Mouse (Mus musculus) limb, embryonic 15.5 days (tissue): ENCODE data around the gene Pgrmc1. TPM values are rescaled to one million over a fixed set of nuclear protein-coding genes. Genes with fewer than 3 reads are reported as not detected.
A peak's percentile ranks its signal among the peaks of the same experiment; 100 is the strongest.
"Not testable (repeated sequence)": the region's sequence is repeated elsewhere in the genome, so short reads cannot be mapped to it uniquely, and the experiment has no call there.

Source experiments
- ATAC-seq: fragments of 200-750 bp; cut with Nextera tagmentation; 2 replicates; pipeline ENCODE4 v1.8.0; 2017; ENCODE audit warnings: low read depth, moderate TSS enrichment; ENCODE audit not compliant: insufficient number of reproducible peaks, low FRiP score, low TSS enrichment
- H3K27ac ChIP-seq: fragments of 300-500 bp; sonication (generic); 2 replicates; pipeline ENCODE4 v1.5.1; 2015; ENCODE audit warnings: moderate library complexity, mild to moderate bottlenecking, inconsistent platforms
- H3K27me3 ChIP-seq: fragments of 300-500 bp; sonication (generic); 2 replicates; pipeline ENCODE4 v1.6.1; 2015; ENCODE audit warnings: inconsistent platforms
- H3K36me3 ChIP-seq: fragments of 300-500 bp; sonication (generic); 2 replicates; pipeline ENCODE4 v1.6.1; 2015; ENCODE audit warnings: inconsistent platforms
- H3K4me1 ChIP-seq: fragments of 300-500 bp; sonication (generic); 2 replicates; pipeline ENCODE4 v1.6.1; 2015; ENCODE audit warnings: inconsistent platforms
- H3K4me2 ChIP-seq: fragments of 300-500 bp; sonication (generic); 2 replicates; pipeline ENCODE4 v1.6.1; 2015; ENCODE audit warnings: mild to moderate bottlenecking, inconsistent platforms
- H3K4me3 ChIP-seq: fragments of 300-500 bp; sonication (generic); 2 replicates; pipeline ENCODE4 v1.5.1; 2015; ENCODE audit warnings: mild to moderate bottlenecking, inconsistent platforms
- H3K9ac ChIP-seq: fragments of 300-500 bp; sonication (generic); 2 replicates; pipeline ENCODE4 v1.6.1; 2015; ENCODE audit warnings: inconsistent platforms
- H3K9me3 ChIP-seq: fragments of 300-500 bp; sonication (generic); 2 replicates; pipeline ENCODE4 v1.6.1; 2016; ENCODE audit warnings: inconsistent platforms
- WGBS: fragments of 180-500 bp; shearing (Covaris S2); methylation state at CpG from one replicate; pipeline ENCODE4 v1.1.7; 2015; 5-methylcytosine and 5-hydroxymethylcytosine counted together
- polyA plus RNA-seq: library from polyadenylated mRNA; unstranded; fragments of >200 nt; fragmentation: Nextera tagmentation; extraction: Ambion mirVana; gene quantifications from 2 replicates; pipeline ENCODE4 v1.2.1, GENCODE M21; 2015

Gene Pgrmc1
- polyA plus RNA-seq, 1 experiment from 2014 or later: 288 TPM

DNA sequence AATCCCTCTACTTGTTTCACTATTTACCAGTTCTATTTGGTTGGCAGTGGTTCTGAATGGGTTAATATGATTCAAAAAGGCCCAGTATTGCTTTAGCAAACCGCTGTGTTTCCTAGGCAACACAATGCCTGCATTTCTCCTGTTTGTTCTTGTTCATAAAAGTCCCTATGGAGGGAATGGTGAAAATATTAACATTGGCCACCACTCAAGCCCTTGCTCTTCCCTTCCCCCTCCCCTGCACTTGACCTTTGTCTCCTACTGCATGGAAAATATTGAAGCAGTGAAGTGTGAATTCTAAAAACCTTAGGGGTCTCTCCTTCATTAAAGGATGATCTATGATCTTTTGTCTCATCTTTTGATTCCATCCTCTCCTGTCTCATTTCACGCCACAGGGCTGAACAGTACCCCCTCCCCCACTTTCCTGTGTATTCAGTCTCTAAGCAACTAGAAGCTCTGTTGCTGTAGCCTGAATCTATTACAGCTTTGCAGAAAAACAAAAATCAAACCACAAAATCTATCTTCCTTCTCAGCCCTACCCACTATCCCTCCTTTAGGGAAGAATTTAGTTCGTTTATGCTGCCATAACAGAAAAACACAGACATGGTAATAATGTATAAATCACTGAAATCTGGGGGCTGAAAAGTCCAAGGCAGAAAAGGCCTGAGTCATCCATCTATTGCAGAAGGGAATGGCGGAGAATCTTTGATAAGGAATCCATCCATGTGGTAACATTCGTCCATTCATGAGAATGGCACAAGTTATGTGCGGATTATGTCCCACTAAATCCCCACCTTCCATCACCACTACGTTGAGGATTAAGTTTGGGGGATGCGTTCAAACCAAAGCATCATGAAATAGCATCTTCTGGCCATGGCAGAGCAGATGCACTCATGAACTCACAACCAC is 10.4 kb upstream of the Pgrmc1 start:
- H3K27ac ChIP-seq: no peak overlapping the region
- H3K4me3 ChIP-seq: no peak overlapping the region
- H3K36me3 ChIP-seq: no peaks in the 10 kb centered on the region
- ATAC-seq: no peak
- no peaks in the 10 kb centered on the region for H3K27me3 ChIP-seq
- H3K9me3 ChIP-seq: no peaks in the 10 kb centered on the region
- no peak overlapping the region for H3K9ac ChIP-seq
- 66% methylated on average over 8 of the region's 8 CpGs for WGBS
- no peak overlapping the region for H3K4me2 ChIP-seq
- H3K4me1 ChIP-seq: no peaks in the 10 kb centered on the region

DNA sequence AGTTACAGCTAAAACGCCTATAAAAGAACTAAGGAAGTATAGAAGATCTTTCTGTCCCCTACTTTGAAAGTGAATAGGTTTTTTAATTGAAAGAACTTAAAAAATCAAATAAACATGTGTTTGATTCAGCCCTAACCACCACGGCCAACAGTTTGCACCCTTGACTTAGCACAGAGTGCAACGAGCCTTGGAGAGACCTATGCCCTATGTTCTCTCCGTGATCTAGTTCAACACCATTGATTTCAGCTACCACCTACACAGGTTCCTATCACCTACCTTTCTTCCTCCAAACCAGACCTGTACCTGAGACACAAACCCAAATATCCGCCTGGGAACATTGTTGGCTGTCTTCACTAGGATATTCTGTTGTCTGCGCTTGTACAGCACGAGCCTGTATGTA is 7.7 kb upstream of the Pgrmc1 start:
- Histone ChIP-seq H3K9me3 (no peaks in the 10 kb centered on the region), H3K36me3 (no peaks in the 10 kb centered on the region), H3K27ac (no peak overlapping the region), H3K4me3 (no peak overlapping the region), H3K4me2 (no peak overlapping the region), H3K4me1 (no peaks in the 10 kb centered on the region), H3K9ac (no peak overlapping the region), H3K27me3 (no peaks in the 10 kb centered on the region)
- 82% methylated on average over 7 of the region's 7 CpGs for WGBS
- no peak for ATAC-seq

DNA sequence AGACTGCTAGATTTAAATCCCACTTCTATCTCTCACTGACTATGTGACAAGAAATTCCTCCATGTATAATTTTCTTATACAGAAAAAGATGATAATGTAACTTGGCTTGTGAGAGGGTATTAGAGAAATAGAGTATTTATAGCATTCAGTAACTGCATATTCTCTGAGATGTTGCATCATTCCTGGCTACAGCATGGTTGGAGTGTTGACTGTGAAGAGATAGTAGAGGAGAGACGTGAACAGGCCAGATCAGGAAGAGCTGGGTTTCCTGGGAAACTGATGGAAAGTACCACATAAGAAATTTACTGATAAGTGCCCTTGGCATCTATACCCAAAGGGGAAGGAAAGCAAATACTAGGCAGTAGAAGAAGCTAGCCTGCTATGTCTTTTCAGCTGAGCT is 6.9 kb upstream of the Pgrmc1 start:
- no peak overlapping the region for H3K4me3 ChIP-seq
- no peak overlapping the region for H3K9ac ChIP-seq
- H3K9me3 ChIP-seq: no peaks in the 10 kb centered on the region
- no peaks in the 10 kb centered on the region for H3K4me1 ChIP-seq
- H3K27ac ChIP-seq: no peak overlapping the region
- no peak overlapping the region for H3K4me2 ChIP-seq
- WGBS: 77% methylated on average over 1 of the region's 1 CpGs
- no peaks in the 10 kb centered on the region for H3K36me3 ChIP-seq
- no peaks in the 10 kb centered on the region for H3K27me3 ChIP-seq
- ATAC-seq: no peak

DNA sequence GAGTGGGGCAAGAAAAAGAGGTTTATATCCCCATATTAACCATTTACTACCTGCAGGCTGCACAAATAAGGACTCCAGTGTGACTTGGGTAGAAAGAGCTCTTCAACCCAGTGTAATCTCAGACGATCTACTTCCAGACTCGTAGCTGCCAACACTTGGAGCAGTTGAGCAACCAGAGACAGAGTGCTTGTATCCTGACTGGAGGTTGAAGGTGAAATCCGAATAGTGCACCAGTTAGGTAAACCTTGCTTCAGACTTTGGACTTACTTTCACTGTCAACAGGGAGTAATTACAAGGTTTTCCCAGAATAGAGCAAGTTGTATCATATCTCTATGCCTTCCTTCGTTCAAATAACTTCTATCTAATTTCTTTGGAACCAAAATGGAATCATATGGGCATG is 6.5 kb upstream of the Pgrmc1 start:
- 62% methylated on average over 4 of the region's 4 CpGs for WGBS
- Histone ChIP-seq H3K36me3 (no peaks in the 10 kb centered on the region), H3K9ac (no peak overlapping the region), H3K4me3 (no peak overlapping the region), H3K27ac (no peak overlapping the region), H3K4me1 (no peaks in the 10 kb centered on the region), H3K27me3 (no peaks in the 10 kb centered on the region), H3K9me3 (no peaks in the 10 kb centered on the region), H3K4me2 (no peak overlapping the region)
- ATAC-seq: no peak

DNA sequence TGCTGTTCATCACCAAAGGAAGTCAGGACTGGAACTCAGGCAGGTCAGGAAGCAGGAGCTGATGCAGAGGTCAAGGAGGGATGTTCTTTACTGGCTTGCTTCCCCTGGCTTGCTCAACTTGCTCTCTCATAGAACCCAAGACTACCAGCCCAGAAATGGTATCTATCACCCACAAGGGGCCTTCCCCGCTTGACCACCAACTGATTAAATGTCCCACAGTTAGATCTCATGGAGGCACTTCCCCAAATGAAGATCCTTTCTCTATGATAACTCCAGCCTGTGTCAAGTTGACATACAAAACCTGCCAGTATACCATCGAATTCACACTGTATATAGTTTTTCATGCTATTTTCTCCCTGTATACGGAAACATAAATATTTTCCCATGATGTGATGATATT is 2.8 kb upstream of the Pgrmc1 start:
- 88% methylated on average over 3 of the region's 3 CpGs for whole genome bisulfite sequencing
- H3K4me1 ChIP-seq: no peaks in the 10 kb centered on the region; the same call in 1 of the 2 replicates

DNA sequence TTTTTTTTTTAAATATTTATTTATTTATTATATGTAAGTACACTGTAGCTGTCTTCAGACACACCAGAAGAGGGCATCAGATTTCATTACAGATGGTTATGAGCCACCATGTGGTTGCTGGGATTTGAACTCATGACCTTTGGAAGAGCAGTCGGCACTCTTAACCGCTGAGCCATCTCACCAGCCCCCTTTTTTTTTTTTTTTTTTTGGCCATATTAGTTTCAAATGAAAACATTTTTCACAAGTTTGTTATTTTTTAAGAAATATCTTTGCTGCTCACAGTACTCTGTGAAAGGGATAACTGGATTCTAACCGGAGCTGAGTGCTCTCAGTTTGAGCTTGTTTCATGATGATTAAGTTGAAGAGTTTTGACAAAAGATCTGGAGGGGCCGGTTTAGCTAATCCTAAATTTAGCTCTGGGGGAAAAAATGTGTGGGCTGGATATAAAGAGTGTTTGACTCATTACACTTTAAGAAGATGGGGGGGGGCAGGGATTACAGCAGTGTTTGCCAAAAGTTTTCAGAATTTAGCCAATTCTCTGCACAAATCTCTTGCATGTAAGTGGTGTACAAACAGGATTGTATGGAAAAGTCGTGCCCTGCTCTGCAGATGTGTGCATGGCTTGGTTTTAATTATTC is 1.4 kb upstream of the Pgrmc1 start:
- not testable (repeated sequence) for H3K9me3 ChIP-seq, H3K36me3 ChIP-seq, ATAC-seq, H3K4me2 ChIP-seq, H3K27ac ChIP-seq, H3K9ac ChIP-seq, H3K27me3 ChIP-seq, H3K4me1 ChIP-seq, H3K4me3 ChIP-seq
- 73% methylated on average over 5 of the region's 5 CpGs for WGBS

More for the DNA sequence above, 2.8 kb upstream of the Pgrmc1 start:
- Histone ChIP-seq H3K4me3 (no peak overlapping the region), H3K27ac (no peak overlapping the region), H3K27me3 (no peaks in the 10 kb centered on the region), H3K9ac (no peak overlapping the region), H3K4me2 (no peak overlapping the region), H3K9me3 (no peaks in the 10 kb centered on the region), H3K36me3 (no peaks in the 10 kb centered on the region)
- ATAC-seq: no peak

DNA sequence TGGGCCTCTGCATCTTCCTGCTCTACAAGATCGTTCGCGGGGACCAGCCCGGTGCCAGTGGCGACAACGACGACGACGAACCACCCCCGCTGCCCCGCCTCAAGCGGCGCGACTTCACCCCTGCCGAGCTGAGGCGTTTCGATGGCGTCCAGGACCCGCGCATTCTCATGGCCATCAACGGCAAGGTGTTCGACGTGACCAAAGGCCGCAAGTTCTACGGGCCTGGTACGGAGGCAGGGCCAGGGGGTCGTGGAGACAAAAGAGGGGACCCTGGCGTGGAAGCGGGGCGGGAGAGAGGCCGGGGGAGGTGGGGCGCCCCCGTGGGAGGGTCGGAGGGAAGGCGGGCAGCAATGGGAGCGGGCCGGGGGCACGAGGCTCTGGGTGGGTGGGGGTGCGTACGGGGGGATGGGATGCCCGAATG is 394 bp downstream of the Pgrmc1 start:
- no peak for ATAC-seq
- Histone ChIP-seq H3K4me3 (peak overlapping the region; percentile 62), H3K27me3 (no peaks in the 10 kb centered on the region), H3K27ac (peak overlapping the region; percentile 87), H3K4me1 (no peaks in the 10 kb centered on the region; the same call in 1 of the 2 replicates), H3K9me3 (no peaks in the 10 kb centered on the region), H3K4me2 (peak overlapping the region; percentile 42), H3K36me3 (no peaks in the 10 kb centered on the region), H3K9ac (peak overlapping the region; percentile 72)
- 19% methylated on average over 41 of the region's 41 CpGs for WGBS

DNA sequence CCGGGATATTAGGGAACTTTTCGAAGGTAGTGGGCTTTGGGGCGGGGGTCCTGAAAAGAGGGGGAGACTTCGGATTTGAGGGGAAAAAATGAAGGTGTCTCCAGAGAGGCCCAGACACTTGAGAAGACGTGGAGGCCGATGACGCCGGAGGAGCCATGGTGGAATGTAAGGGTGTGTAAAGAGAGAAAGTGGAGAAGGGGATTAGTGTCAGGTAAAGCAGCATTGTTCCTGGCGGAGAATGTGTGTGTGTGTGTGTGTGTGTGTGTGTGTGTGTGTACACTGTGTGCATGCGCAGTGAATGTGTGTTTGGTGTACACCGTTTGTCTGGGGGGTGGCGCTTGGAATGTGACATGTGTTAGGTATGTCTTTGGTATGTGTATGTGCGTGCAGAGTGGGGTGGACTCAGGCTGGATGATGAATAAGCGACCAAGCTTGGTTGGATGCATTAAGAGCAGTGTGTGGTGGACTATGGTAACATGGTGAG is 897 bp downstream of the Pgrmc1 start:
- Histone ChIP-seq H3K9me3 (no peaks in the 10 kb centered on the region), H3K36me3 (no peaks in the 10 kb centered on the region), H3K27ac (peak overlapping the region; percentile 87; the same call in 1 of the 2 replicates), H3K4me1 (no peaks in the 10 kb centered on the region; the same call in 1 of the 2 replicates), H3K9ac (peak overlapping the region; percentile 72), H3K4me2 (peak overlapping the region; percentile 42), H3K4me3 (peak overlapping the region; percentile 62), H3K27me3 (no peaks in the 10 kb centered on the region)
- ATAC-seq: peak; percentile 62; the same call in 1 of the 2 replicates
- 32% methylated on average over 14 of the region's 14 CpGs for WGBS

DNA sequence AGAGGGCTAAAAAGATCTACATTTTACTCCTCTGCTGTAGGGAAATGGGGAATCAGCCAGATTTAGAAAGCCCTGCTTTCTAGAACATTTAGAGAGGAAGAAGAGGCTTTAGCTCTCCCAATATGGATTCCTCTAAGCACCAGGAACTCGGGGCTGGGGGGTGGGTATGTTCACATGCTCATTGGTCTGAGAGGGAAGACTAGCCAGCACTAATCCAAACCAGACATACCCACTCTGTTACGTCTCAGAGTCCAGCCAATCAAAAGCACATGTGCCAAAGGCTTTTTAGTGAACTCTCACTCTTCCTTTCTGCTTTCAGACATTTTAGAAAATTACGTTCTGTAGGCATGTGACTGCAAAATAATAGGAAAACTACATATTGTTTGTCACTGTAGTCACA is 1.6 kb downstream of the Pgrmc1 start:
- no peaks in the 10 kb centered on the region; the same call in 1 of the 2 replicates for H3K4me1 ChIP-seq
- H3K4me2 ChIP-seq: peak overlapping the region; percentile 42
- 33% methylated on average over 3 of the region's 3 CpGs for WGBS
- H3K9ac ChIP-seq: no peak overlapping the region
- peak overlapping the region; percentile 62 for H3K4me3 ChIP-seq
- no peak overlapping the region for H3K27ac ChIP-seq
- no peaks in the 10 kb centered on the region for H3K27me3 ChIP-seq
- H3K36me3 ChIP-seq: no peaks in the 10 kb centered on the region
- no peak for ATAC-seq
- no peaks in the 10 kb centered on the region for H3K9me3 ChIP-seq

DNA sequence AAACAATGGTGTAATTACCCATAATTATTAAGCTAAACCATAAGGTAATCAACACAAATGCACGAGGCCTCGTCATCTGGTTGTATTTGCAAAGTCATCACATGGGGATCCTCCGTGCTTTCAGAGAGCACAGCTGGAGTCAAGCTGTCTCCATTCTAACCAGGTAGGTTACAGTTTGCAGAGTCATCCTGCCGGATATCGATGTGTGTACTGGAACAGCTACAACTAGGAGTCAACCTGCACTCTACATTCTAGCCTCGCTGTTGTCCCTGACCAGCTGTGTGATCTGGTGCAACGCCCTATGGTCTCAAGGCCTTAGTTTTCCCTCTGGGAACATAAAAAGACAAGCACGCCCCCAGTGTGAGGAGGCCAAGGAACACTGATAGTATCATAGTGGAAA is 2.1 kb downstream of the Pgrmc1 start:
- Histone ChIP-seq H3K36me3 (peaks cover 1% of the 10 kb centered on the region; the same call in 1 of the 2 replicates), H3K4me2 (peak overlapping the region; percentile 42; the same call in 1 of the 2 replicates), H3K9ac (no peak overlapping the region), H3K4me3 (no peak overlapping the region; the same call in 1 of the 2 replicates), H3K27me3 (no peaks in the 10 kb centered on the region), H3K27ac (no peak overlapping the region), H3K9me3 (no peaks in the 10 kb centered on the region), H3K4me1 (no peaks in the 10 kb centered on the region; the same call in 1 of the 2 replicates)
- ATAC-seq: no peak
- WGBS: 56% methylated on average over 8 of the region's 8 CpGs

DNA sequence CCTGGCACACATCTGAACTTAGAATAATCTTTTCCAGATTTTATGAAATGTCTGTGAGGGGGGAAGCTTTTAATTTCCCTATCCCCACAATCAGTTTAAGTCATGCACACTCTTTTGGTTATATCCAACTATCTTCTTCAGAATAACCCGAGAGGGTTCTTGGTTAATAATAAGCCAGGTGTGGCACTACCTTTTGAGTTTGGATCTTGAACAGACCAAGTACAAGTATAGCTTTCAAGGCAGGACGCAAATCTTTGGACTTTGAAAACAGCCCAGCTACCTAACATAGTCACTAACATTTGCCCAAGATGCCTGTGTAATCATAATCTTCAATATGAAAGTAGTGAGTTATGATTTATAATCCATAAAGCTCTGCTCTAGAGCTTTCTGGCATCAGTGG is 4.9 kb downstream of the Pgrmc1 start:
- no peak overlapping the region for H3K4me2 ChIP-seq
- peaks cover 6% of the 10 kb centered on the region; the same call in 1 of the 2 replicates for H3K36me3 ChIP-seq
- no peaks in the 10 kb centered on the region for H3K9me3 ChIP-seq
- no peaks in the 10 kb centered on the region for H3K27me3 ChIP-seq
- H3K9ac ChIP-seq: no peak overlapping the region
- ATAC-seq: no peak
- 83% methylated on average over 2 of the region's 2 CpGs for WGBS
- H3K4me3 ChIP-seq: no peak overlapping the region
- H3K27ac ChIP-seq: no peak overlapping the region
- H3K4me1 ChIP-seq: no peaks in the 10 kb centered on the region

DNA sequence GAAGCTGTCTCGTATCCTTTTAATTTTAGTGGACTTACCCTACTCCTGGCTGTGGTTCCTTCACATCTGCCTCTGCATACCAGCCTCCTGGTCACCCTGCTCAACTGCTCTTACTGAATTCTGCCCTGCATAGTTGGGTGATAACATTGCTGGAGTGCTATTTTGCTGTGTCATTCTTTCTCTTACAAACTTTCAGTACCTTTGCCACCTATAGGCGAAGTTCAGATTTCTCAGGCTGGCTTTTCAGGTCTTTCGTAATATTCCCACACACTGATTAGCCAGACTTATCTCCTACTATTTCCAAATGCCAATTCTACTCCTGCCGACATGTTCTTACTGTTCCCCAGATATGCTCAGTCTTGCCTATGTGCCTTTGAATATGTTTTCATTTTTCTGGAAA is 6.0 kb downstream of the Pgrmc1 start:
- H3K9ac ChIP-seq: no peak overlapping the region
- no peaks in the 10 kb centered on the region for H3K9me3 ChIP-seq
- no peak overlapping the region for H3K4me2 ChIP-seq
- no peak for ATAC-seq
- no peaks in the 10 kb centered on the region for H3K27me3 ChIP-seq
- H3K4me3 ChIP-seq: no peak overlapping the region
- no peak overlapping the region for H3K27ac ChIP-seq
- H3K4me1 ChIP-seq: no peaks in the 10 kb centered on the region
- 83% methylated on average over 4 of the region's 4 CpGs for WGBS
- H3K36me3 ChIP-seq: peaks cover 6% of the 10 kb centered on the region; the same call in 1 of the 2 replicates
